Mouse (Mus musculus): ENCODE results near the gene Lrrn2.

DNA sequence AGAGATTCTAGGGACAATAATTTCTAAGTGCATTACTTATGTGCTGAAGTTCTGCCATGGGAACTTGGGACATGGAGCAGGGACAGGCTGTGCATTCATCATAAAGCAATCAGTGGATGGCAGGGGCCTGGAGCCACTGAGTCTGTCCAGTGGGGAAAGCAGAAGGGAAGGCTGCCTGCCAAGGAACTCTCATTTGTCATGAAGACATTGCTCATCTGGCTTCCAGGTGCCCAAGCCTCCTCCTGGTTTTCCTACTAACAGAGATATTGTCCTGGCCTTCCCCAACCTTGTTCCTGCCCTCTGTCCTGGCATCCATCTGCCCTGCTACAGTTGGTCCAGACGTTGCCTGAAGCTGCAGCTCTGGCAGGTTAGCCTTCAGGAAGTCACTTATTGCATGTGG is 97.3 kb downstream of the Lrrn2 start:
- TF ChIP-seq CTCF (IDR thresholded peaks at IDR 0.05; ENCODE audit: borderline replicate concordance, insufficient read depth, low read length) = no peak
- TF ChIP-seq POLR2A (IDR thresholded peaks at IDR 0.05; ENCODE audit: low read depth, low read length) = no peak
